Mouse (Mus musculus) MEL (cell line): Measurements from ENCODE around the gene Pde3a. TPM values are rescaled to one million over a fixed set of nuclear protein-coding genes. Genes with fewer than 3 reads are reported as not detected.

Experiments
- DNase-seq: peaks from one replicate; pipeline ENCODE4 v3.0.0; 2011; ENCODE audit warnings: low read depth, low spot score
- H3K27ac ChIP-seq: 2 replicates; pipeline ENCODE4 v1.5.1; 2012; ENCODE audit warnings: low read depth, mild to moderate bottlenecking, control low read depth, low read length, moderate library complexity; ENCODE audit not compliant: control insufficient read depth
- H3K27me3 ChIP-seq, 2 experiments: fragments of 150-350 bp in 1 of 2; sonication (generic) in 1 of 2; 2 replicates each; pipeline ENCODE4 v1.6.1; 2012; ENCODE audit warnings: low read length in 2 of 2, mild to moderate bottlenecking in 2 of 2, improper control_type of control experiment in 1 of 2, moderate library complexity in 1 of 2; ENCODE audit not compliant: insufficient read depth in 2 of 2, control insufficient read depth in 1 of 2
- H3K36me3 ChIP-seq, 2 experiments: 2 replicates each; pipeline ENCODE4 v1.6.1; 2012 to 2014; ENCODE audit warnings: low read length in 2 of 2, improper control_type of control experiment in 1 of 2, inconsistent platforms in 1 of 2, mild to moderate bottlenecking in 1 of 2; ENCODE audit not compliant: insufficient read depth in 2 of 2, control insufficient read depth in 1 of 2
- H3K4me1 ChIP-seq, 2 experiments: fragments of 150-350 bp in 1 of 2; sonication (generic) in 1 of 2; 2 replicates each; pipeline ENCODE4 v1.6.1; 2012; ENCODE audit warnings: low read length in 2 of 2, improper control_type of control experiment in 1 of 2, mild to moderate bottlenecking in 1 of 2; ENCODE audit not compliant: insufficient read depth in 2 of 2, control insufficient read depth in 1 of 2
- H3K4me3 ChIP-seq, 2 experiments: fragments of 150-350 bp in 1 of 2; sonication (generic) in 1 of 2; 2 replicates each; pipeline ENCODE4 v1.5.1; 2012; ENCODE audit warnings: low read depth in 2 of 2, low read length in 2 of 2, mild to moderate bottlenecking in 2 of 2, moderate library complexity in 2 of 2, control low read depth in 1 of 2, improper control_type of control experiment in 1 of 2; ENCODE audit not compliant: control insufficient read depth in 1 of 2, insufficient read depth in 1 of 2
- H3K79me2 ChIP-seq: 2 replicates; pipeline ENCODE4 v1.6.1; 2012; ENCODE audit warnings: mild to moderate bottlenecking, low read length, moderate library complexity; ENCODE audit not compliant: control insufficient read depth, poor library complexity, insufficient read depth
- H3K9ac ChIP-seq: 2 replicates; pipeline ENCODE4 v1.6.1; 2012; ENCODE audit warnings: low read depth, mild to moderate bottlenecking, control low read depth, low read length, moderate library complexity; ENCODE audit not compliant: control insufficient read depth, poor library complexity, severe bottlenecking
- H3K9me3 ChIP-seq: fragments of 150-350 bp; sonication (generic); replicated peaks from 2 replicates; pipeline ENCODE4 v1.6.1; 2012; ENCODE audit warnings: mild to moderate bottlenecking, low read length, improper control_type of control experiment, moderate library complexity; ENCODE audit not compliant: insufficient read depth
- BHLHE40 ChIP-seq: IDR thresholded peaks from 2 replicates; pipeline ENCODE4 v1.6.1; 2012; ENCODE audit warnings: low read depth, mild to moderate bottlenecking, inconsistent platforms, low read length, improper control_type of control experiment, borderline replicate concordance
- CHD1 ChIP-seq: IDR thresholded peaks from 2 replicates; pipeline ENCODE4 v1.6.1; 2012; ENCODE audit warnings: low read depth, mild to moderate bottlenecking, inconsistent platforms, low read length, improper control_type of control experiment
- CHD2 ChIP-seq: IDR thresholded peaks from 2 replicates; pipeline ENCODE4 v1.6.1; 2011; ENCODE audit warnings: low read length, improper control_type of control experiment
- ELF1 ChIP-seq: IDR thresholded peaks from 2 replicates; pipeline ENCODE4 v1.6.1; 2014; ENCODE audit warnings: low read depth, mild to moderate bottlenecking, inconsistent platforms, low read length, improper control_type of control experiment, moderate library complexity
- GABPA ChIP-seq: IDR thresholded peaks from 2 replicates; pipeline ENCODE4 v1.6.1; 2012; ENCODE audit warnings: low read depth, mild to moderate bottlenecking, inconsistent platforms, low read length, improper control_type of control experiment, moderate library complexity
- MYC ChIP-seq: IDR thresholded peaks from 2 replicates; pipeline ENCODE4 v1.6.1; 2011; ENCODE audit warnings: low read depth, mild to moderate bottlenecking, low read length, improper control_type of control experiment, moderate library complexity
- NELFE ChIP-seq: IDR thresholded peaks from 2 replicates; pipeline ENCODE4 v1.6.1; 2011; ENCODE audit warnings: low read depth, low read length, improper control_type of control experiment
- NRF1 ChIP-seq: IDR thresholded peaks from 2 replicates; pipeline ENCODE4 v1.6.1; 2014; ENCODE audit warnings: low read depth, mild to moderate bottlenecking, inconsistent platforms, low read length, improper control_type of control experiment, moderate library complexity; ENCODE audit not compliant: poor library complexity, insufficient read depth, severe bottlenecking
- POLR2AphosphoS5 ChIP-seq: IDR thresholded peaks from 2 replicates; pipeline ENCODE4 v1.6.1; 2012; ENCODE audit warnings: low read depth, borderline replicate concordance, mild to moderate bottlenecking, inconsistent platforms, low read length, moderate library complexity, mixed read lengths
- RCOR1 ChIP-seq: IDR thresholded peaks from 2 replicates; pipeline ENCODE4 v1.6.1; 2012; ENCODE audit warnings: low read depth, mild to moderate bottlenecking, inconsistent platforms, low read length, improper control_type of control experiment
- SIN3A ChIP-seq: IDR thresholded peaks from 2 replicates; pipeline ENCODE4 v1.6.1; 2012; ENCODE audit warnings: low read length, improper control_type of control experiment, inconsistent platforms
- UBTF ChIP-seq: IDR thresholded peaks from 2 replicates; pipeline ENCODE4 v1.6.1; 2012; ENCODE audit warnings: low read depth, mild to moderate bottlenecking, inconsistent platforms, low read length, improper control_type of control experiment, moderate library complexity, borderline replicate concordance; ENCODE audit not compliant: insufficient read depth
- USF2 ChIP-seq, 2 experiments: IDR thresholded peaks; 2 replicates each; pipeline ENCODE4 v1.6.1; 2011 to 2012; ENCODE audit warnings: improper control_type of control experiment in 2 of 2, low read length in 2 of 2, borderline replicate concordance in 1 of 2, inconsistent platforms in 1 of 2, low read depth in 1 of 2, mild to moderate bottlenecking in 1 of 2; ENCODE audit not compliant: insufficient read depth in 1 of 2
- ZKSCAN1 ChIP-seq: IDR thresholded peaks from 2 replicates; pipeline ENCODE4 v1.6.1; 2012; ENCODE audit warnings: low read depth, mild to moderate bottlenecking, inconsistent platforms, low read length, improper control_type of control experiment, moderate library complexity
- ZNF384 ChIP-seq: IDR thresholded peaks from 2 replicates; pipeline ENCODE4 v1.6.1; 2012; ENCODE audit warnings: low read depth, mild to moderate bottlenecking, inconsistent platforms, low read length, improper control_type of control experiment
- polyA plus RNA-seq, 2 experiments: library from polyadenylated mRNA; stranded (reverse) in 1 of 2; unstranded in 1 of 2; fragments of >175 nt in 1 of 2; fragments of >200 nt in 1 of 2; gene quantifications; 2 replicates each; pipeline versions ENCODE4 v1.2.1 to v1.2.4; 2012; ENCODE audit warnings: low replicate concordance in 2 of 2, low read depth in 1 of 2; ENCODE audit not compliant: insufficient read length in 2 of 2, insufficient read depth in 1 of 2, missing spikeins in 1 of 2
- total RNA-seq: library from RNA; depleted of rRNA; stranded (reverse); fragments of 300-350 nt; gene quantifications from 2 replicates; pipeline ENCODE4 v1.2.3, GENCODE M21; 2012

Pde3a gene
- total and polyA plus RNA-seq, 3 experiments = not detected

DNA sequence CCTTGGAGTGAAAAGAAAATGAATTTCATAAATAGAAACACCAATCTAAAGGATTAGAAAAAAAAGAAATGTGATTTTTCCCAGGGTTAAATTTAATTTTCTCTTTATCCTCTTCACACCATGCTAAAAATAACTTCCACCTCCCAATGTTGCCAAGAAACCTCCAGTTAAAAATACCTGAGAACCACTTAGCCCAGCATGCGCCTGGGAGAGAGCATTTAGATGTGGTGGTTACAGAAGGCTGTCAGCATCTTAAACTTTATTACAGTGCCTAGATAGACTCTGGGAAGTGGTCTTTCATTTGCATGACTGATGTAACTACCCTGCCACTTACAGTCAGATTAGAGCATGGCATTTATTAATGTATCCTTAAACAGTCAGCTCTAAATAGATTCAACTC, 292.1 kb downstream of the Pde3a start:
- H3K9ac ChIP-seq = no peak overlapping the region
- no peak for DNase-seq
- H3K27ac ChIP-seq = no peak overlapping the region
- H3K4me1 ChIP-seq = no peaks in the 10 kb centered on the region
- H3K36me3 ChIP-seq = no peaks in the 10 kb centered on the region
- TF ChIP-seq MYC = no peak
- no peak for TF ChIP-seq SIN3A
- no peak for TF ChIP-seq POLR2AphosphoS5
- no peak for TF ChIP-seq CHD2
- no peak for TF ChIP-seq ZNF384
- H3K79me2 ChIP-seq = no peaks in the 10 kb centered on the region
- H3K27me3 ChIP-seq = no peaks in the 10 kb centered on the region
- no peaks in the 10 kb centered on the region for H3K9me3 ChIP-seq
- no peak overlapping the region for H3K4me3 ChIP-seq

GRCm38 (mm10) chr6:141543344-141543743, 294.3 kb downstream of the Pde3a start:
- no peak overlapping the region for H3K4me3 ChIP-seq
- H3K4me1 ChIP-seq = no peaks in the 10 kb centered on the region
- H3K27ac ChIP-seq = no peak overlapping the region
- H3K9me3 ChIP-seq = no peaks in the 10 kb centered on the region
- no peaks in the 10 kb centered on the region for H3K79me2 ChIP-seq
- DNase-seq = no peak
- H3K9ac ChIP-seq = no peak overlapping the region
- TF ChIP-seq USF2 (IDR thresholded peaks at IDR 0.05; ENCODE audit: borderline replicate concordance in 1 of 2, insufficient read depth in 1 of 2, low read depth in 1 of 2, low read length in 2 of 2) = no peak
- no peak for TF ChIP-seq RCOR1
- TF ChIP-seq BHLHE40 = no peak
- TF ChIP-seq UBTF = no peak
- TF ChIP-seq NRF1 = no peak
- no peak for TF ChIP-seq ELF1
- no peak for TF ChIP-seq NELFE
- no peak for TF ChIP-seq CHD1
- TF ChIP-seq GABPA = no peak
- no peak for TF ChIP-seq POLR2AphosphoS5
- no peak for TF ChIP-seq ZKSCAN1
- no peaks in the 10 kb centered on the region for H3K27me3 ChIP-seq
- H3K36me3 ChIP-seq = no peaks in the 10 kb centered on the region
